Comparison of ENCODE assay signal across 9 mouse cellular contexts in genomic region chr15:97814703-97815102, GRCm38 (mm10). TPM values are rescaled to one million over a fixed set of nuclear protein-coding genes. Genes with fewer than 3 reads are reported as not detected.
A peak's percentile ranks its signal among the peaks of the same experiment; 100 is the strongest.
DNase-seq lines count a peak whose midpoint lies in the region; ATAC-seq and TF ChIP-seq lines count a peak whose summit lies in the region.
"Had no signal": no experiment of that assay in that cellular context is flagged by ENCODE, and none has a peak within 500 bp of the region (broad histone marks: within the 10 kb centered on the region; RNA-seq: fewer than 3 reads in every experiment).

No protein-coding gene starts in this region.

- no peak for DNase-seq in heart, embryonic 10.5 days (ENCODE audit: low spot score)
- DNase-seq in heart, postnatal 4 days: no peak
- no peak for DNase-seq in liver, embryonic 13.5 days
- DNase-seq in liver (no peak), NIH3T3 (ENCODE audit: low read depth) (peak; percentile 55)
- no peak for DNase-seq in heart, postnatal 0 days (ENCODE audit: low spot score)
- no peak for DNase-seq in embryo, embryonic 10 days (ENCODE audit: low spot score)
- DNase-seq: cerebellum, postnatal 36 days; kidney, adult 8-10 months had no signal

- H3K36me3 ChIP-seq in heart, embryonic 10.5 days: peaks cover 41% of the 10 kb centered on the region
- H3K36me3 ChIP-seq in liver, embryonic 13.5 days: peaks cover 13% of the 10 kb centered on the region
- H3K36me3 ChIP-seq in heart, postnatal 0 days (replicated peaks; ENCODE audit: control insufficient read depth, insufficient read depth, low read length): peaks cover 17% of the 10 kb centered on the region

- peak overlapping the region; percentile 36 for H3K27ac ChIP-seq in heart, embryonic 10.5 days
- H3K27ac ChIP-seq in liver, embryonic 13.5 days: peak overlapping the region; percentile 19; the same call in 1 of the 2 replicates
- H3K27ac ChIP-seq in heart, postnatal 0 days (ENCODE audit: low read depth): 0 out of 2 replicates have a peak overlapping the region, but pooled peaks have one; percentile 8

- H3K9me3 ChIP-seq in heart, embryonic 10.5 days: no peaks in the 10 kb centered on the region
- H3K9me3 ChIP-seq in liver, embryonic 13.5 days (replicated peaks): no peaks in the 10 kb centered on the region
- H3K9me3 ChIP-seq in heart, postnatal 0 days (replicated peaks; ENCODE audit: control insufficient read depth, low read length): no peaks in the 10 kb centered on the region

- H3K4me2 ChIP-seq in liver, embryonic 13.5 days: no peak overlapping the region
- no peak overlapping the region for H3K4me2 ChIP-seq in heart, postnatal 0 days (ENCODE audit: low read depth, low read length)

- H3K27me3 ChIP-seq in heart, embryonic 10.5 days (ENCODE audit: insufficient read depth, poor library complexity, severe bottlenecking): peaks cover 1% of the 10 kb centered on the region; the same call in 1 of the 2 replicates
- no peaks in the 10 kb centered on the region for H3K27me3 ChIP-seq in liver, embryonic 13.5 days
- H3K27me3 ChIP-seq in heart, postnatal 0 days (ENCODE audit: control insufficient read depth, insufficient read depth, low read length): no peaks in the 10 kb centered on the region

- peaks cover 46% of the 10 kb centered on the region for H3K4me1 ChIP-seq in heart, embryonic 10.5 days
- peaks cover 34% of the 10 kb centered on the region for H3K4me1 ChIP-seq in liver, embryonic 13.5 days (replicated peaks)
- H3K4me1 ChIP-seq in heart, postnatal 0 days (ENCODE audit: control insufficient read depth, insufficient read depth): peaks cover 43% of the 10 kb centered on the region

- 42% methylated on average over 5 of the region's 5 CpGs for WGBS in heart, embryonic 10.5 days
- WGBS in liver, embryonic 13.5 days (ENCODE audit: insufficient replicate concordance): 53% methylated on average over 5 of the region's 5 CpGs
- 38% methylated on average over 5 of the region's 5 CpGs for WGBS in heart, postnatal 0 days

- no peak for TF ChIP-seq EP300 in heart, postnatal 0 days (IDR thresholded peaks at IDR 0.05; ENCODE audit: low read depth)

- ATAC-seq in liver, embryonic 13.5 days (ENCODE audit: low read depth): no peak
- no peak for ATAC-seq in heart, postnatal 0 days (ENCODE audit: insufficient read depth, low read depth)

- H3K4me3 ChIP-seq in heart, embryonic 10.5 days: no peak overlapping the region
- no peak overlapping the region for H3K4me3 ChIP-seq in liver, embryonic 13.5 days (replicated peaks)
- H3K4me3 ChIP-seq in heart, postnatal 0 days (ENCODE audit: low read depth, low read length): no peak overlapping the region

- no peak overlapping the region for H3K9ac ChIP-seq in liver, embryonic 13.5 days
- H3K9ac ChIP-seq in heart, postnatal 0 days (replicated peaks; ENCODE audit: low read depth, low read length): 0 out of 2 replicates have a peak overlapping the region, but pooled peaks have one; percentile 5

- no peak for TF ChIP-seq CTCF in heart, postnatal 0 days (IDR thresholded peaks at IDR 0.05; ENCODE audit: low read depth)

RNA-seq across cellular contexts. Expression of gene Hdac7, which starts 29.6 kb away (rescaled TPM):
- 23.4 and 26.7 TPM in 2 replicates for polyA plus RNA-seq in heart, embryonic 10.5 days (2016; fragmentation: Nextera tagmentation; extraction: Ambion mirVana)
- total RNA-seq in heart, postnatal 4 days (2021): 10 to 100 TPM; 51.6 to 52.0 TPM
- 8.0 and 8.3 TPM in 2 replicates for polyA plus RNA-seq in liver, embryonic 13.5 days (2015; fragmentation: Nextera tagmentation; extraction: Ambion mirVana)
- 34.4 and 36.9 TPM in 2 replicates for total RNA-seq in heart, postnatal 0 days (2014; rRNA removed; ENCODE audit: low replicate concordance)
- polyA plus RNA-seq in heart, postnatal 0 days (2015; fragmentation: Nextera tagmentation; extraction: Ambion mirVana): 15.6 TPM in 2 replicates

RNA-seq across cellular contexts. Expression of gene Slc48a1, which starts 36.4 kb away (rescaled TPM):
- 32.1 and 41.1 TPM in 2 replicates for polyA plus RNA-seq in heart, embryonic 10.5 days (2016; fragmentation: Nextera tagmentation; extraction: Ambion mirVana)
- 10 to 100 TPM; 58.7 to 59.2 TPM for total RNA-seq in heart, postnatal 4 days (2021)
- 89.5 and 101 TPM in 2 replicates for polyA plus RNA-seq in liver, embryonic 13.5 days (2015; fragmentation: Nextera tagmentation; extraction: Ambion mirVana)
- 56.5 and 76.1 TPM in 2 replicates for total RNA-seq in heart, postnatal 0 days (2014; rRNA removed; ENCODE audit: low replicate concordance)
- 90.9 and 92.1 TPM in 2 replicates for polyA plus RNA-seq in heart, postnatal 0 days (2015; fragmentation: Nextera tagmentation; extraction: Ambion mirVana)

RNA-seq across cellular contexts. Expression of gene Rapgef3, which starts 46.9 kb away (rescaled TPM):
- 10.2 and 13.4 TPM in 2 replicates for polyA plus RNA-seq in heart, embryonic 10.5 days (2016; fragmentation: Nextera tagmentation; extraction: Ambion mirVana)
- total RNA-seq in heart, postnatal 4 days (2021): 10 to 100 TPM; 32.7 to 33.4 TPM
- polyA plus RNA-seq in liver, embryonic 13.5 days (2015; fragmentation: Nextera tagmentation; extraction: Ambion mirVana): 1.2 and 1.8 TPM in 2 replicates
- 51.6 and 57.8 TPM in 2 replicates for total RNA-seq in heart, postnatal 0 days (2014; rRNA removed; ENCODE audit: low replicate concordance)
- 15.5 and 17.6 TPM in 2 replicates for polyA plus RNA-seq in heart, postnatal 0 days (2015; fragmentation: Nextera tagmentation; extraction: Ambion mirVana)
